Mouse (Mus musculus) CH12.LX (cell line): ENCODE data around the gene Ndufa11. TPM values are rescaled to one million over a fixed set of nuclear protein-coding genes. Genes with fewer than 3 reads are reported as not detected.

ENCODE experiments used
- DNase-seq: peaks from one replicate; pipeline ENCODE4 v3.0.0-alpha.2; 2013; ENCODE audit errors: extremely low read depth
- H3K27ac ChIP-seq: 2 replicates; pipeline ENCODE4 v1.5.1; 2012; ENCODE audit warnings: low read depth, mild to moderate bottlenecking, control low read depth, moderate library complexity; ENCODE audit not compliant: insufficient read depth
- H3K27me3 ChIP-seq: replicated peaks from 2 replicates; pipeline ENCODE3; 2012; ENCODE audit warnings: inconsistent platforms
- H3K36me3 ChIP-seq, 2 experiments: replicated peaks in 1 of 2; 2 replicates each; pipeline versions ENCODE3 to v1.6.1; 2012; ENCODE audit warnings: inconsistent platforms in 1 of 2, low read length in 1 of 2, mild to moderate bottlenecking in 1 of 2, mixed read lengths in 1 of 2, moderate library complexity in 1 of 2; ENCODE audit not compliant: control insufficient read depth in 1 of 2, insufficient read depth in 1 of 2
- H3K4me1 ChIP-seq, 2 experiments: 2 replicates each; pipeline ENCODE4 v1.6.1; 2012; ENCODE audit warnings: inconsistent platforms in 1 of 2, moderate library complexity in 1 of 2; ENCODE audit not compliant: insufficient read depth in 2 of 2, control insufficient read depth in 1 of 2
- H3K4me2 ChIP-seq: 2 replicates; pipeline ENCODE4 v1.6.1; 2012; ENCODE audit warnings: low read depth, mild to moderate bottlenecking, control low read depth; ENCODE audit not compliant: poor library complexity, insufficient read depth, severe bottlenecking
- H3K4me3 ChIP-seq, 3 experiments: fragments of 150-350 bp in 1 of 3; sonication (generic) in 1 of 3; replicated peaks in 1 of 3; 2 replicates each; pipeline versions ENCODE3 to v1.5.1; 2011 to 2012; ENCODE audit warnings: low read depth in 2 of 3, low read length in 2 of 3, mild to moderate bottlenecking in 2 of 3, moderate library complexity in 2 of 3, control low read depth in 1 of 3, improper control_type of control experiment in 1 of 3, inconsistent platforms in 1 of 3, mixed read lengths in 1 of 3; ENCODE audit not compliant: poor library complexity in 1 of 3
- H3K79me2 ChIP-seq: replicated peaks from 2 replicates; pipeline ENCODE4 v1.6.1; 2012; ENCODE audit warnings: mild to moderate bottlenecking, moderate library complexity; ENCODE audit not compliant: control insufficient read depth, poor library complexity, insufficient read depth, severe bottlenecking; ENCODE audit errors: extremely low read depth
- H3K9ac ChIP-seq: 2 replicates; pipeline ENCODE4 v1.6.1; 2012; ENCODE audit warnings: low read depth, mild to moderate bottlenecking, control low read depth, moderate library complexity; ENCODE audit not compliant: insufficient read depth
- H3K9me3 ChIP-seq: replicated peaks from 2 replicates; pipeline ENCODE3; 2012; ENCODE audit warnings: low read length, inconsistent platforms, mixed read lengths
- BHLHE40 ChIP-seq: IDR thresholded peaks from 2 replicates; pipeline ENCODE4 v1.6.1; 2011; ENCODE audit warnings: mild to moderate bottlenecking, low read depth, low read length, improper control_type of control experiment
- CHD1 ChIP-seq: IDR thresholded peaks from 2 replicates; pipeline ENCODE4 v1.6.1; 2012; ENCODE audit warnings: low read depth, low read length, improper control_type of control experiment, inconsistent platforms
- CHD2 ChIP-seq: IDR thresholded peaks from 2 replicates; pipeline ENCODE4 v1.6.1; 2011; ENCODE audit warnings: low read length, improper control_type of control experiment
- CTCF ChIP-seq, 2 experiments: IDR thresholded peaks in 1 of 2; conservative IDR thresholded peaks in 1 of 2; 2 replicates each; pipeline ENCODE4 v1.5.1; 2011 to 2012; ENCODE audit warnings: low read depth in 2 of 2, low read length in 2 of 2, improper control_type of control experiment in 1 of 2, inconsistent platforms in 1 of 2, mild to moderate bottlenecking in 1 of 2, moderate library complexity in 1 of 2
- EP300 ChIP-seq: IDR thresholded peaks from 2 replicates; pipeline ENCODE4 v1.6.1; 2011; ENCODE audit warnings: low read length, improper control_type of control experiment
- ETS1 ChIP-seq: conservative IDR thresholded peaks from 2 replicates; pipeline ENCODE4 v1.6.1; 2012; ENCODE audit warnings: low read depth, mild to moderate bottlenecking, inconsistent platforms, low read length, improper control_type of control experiment, moderate library complexity
- GABPA ChIP-seq: IDR thresholded peaks from 2 replicates; pipeline ENCODE4 v1.6.1; 2012; ENCODE audit warnings: low read depth, low read length, improper control_type of control experiment, inconsistent platforms; ENCODE audit not compliant: insufficient replicate concordance
- HCFC1 ChIP-seq: IDR thresholded peaks from 2 replicates; pipeline ENCODE4 v1.6.1; 2012; ENCODE audit warnings: low read depth, mild to moderate bottlenecking, inconsistent platforms, low read length, improper control_type of control experiment
- IRF4 ChIP-seq: IDR thresholded peaks from 2 replicates; pipeline ENCODE4 v1.6.1; 2014; ENCODE audit warnings: low read depth, mild to moderate bottlenecking, inconsistent platforms, low read length, improper control_type of control experiment
- MAX ChIP-seq: IDR thresholded peaks from 2 replicates; pipeline ENCODE4 v1.6.1; 2011; ENCODE audit warnings: low read length, improper control_type of control experiment
- MAZ ChIP-seq: IDR thresholded peaks from 2 replicates; pipeline ENCODE4 v1.6.1; 2012; ENCODE audit warnings: low read depth, mild to moderate bottlenecking, inconsistent platforms, low read length, improper control_type of control experiment, moderate library complexity
- MEF2A ChIP-seq: IDR thresholded peaks from 2 replicates; pipeline ENCODE4 v1.6.1; 2014; ENCODE audit warnings: low read depth, mild to moderate bottlenecking, inconsistent platforms, low read length, improper control_type of control experiment, borderline replicate concordance
- MXI1 ChIP-seq: IDR thresholded peaks from 2 replicates; pipeline ENCODE4 v1.6.1; 2011; ENCODE audit warnings: mild to moderate bottlenecking, low read depth, low read length, improper control_type of control experiment
- MYC ChIP-seq: IDR thresholded peaks from 2 replicates; pipeline ENCODE4 v1.6.1; 2011; ENCODE audit warnings: low read depth, mild to moderate bottlenecking, improper control_type of control experiment, low read length
- NRF1 ChIP-seq: IDR thresholded peaks from 2 replicates; pipeline ENCODE4 v1.6.1; 2014; ENCODE audit warnings: low read depth, mild to moderate bottlenecking, inconsistent platforms, low read length, improper control_type of control experiment, moderate library complexity
- RAD21 ChIP-seq: IDR thresholded peaks from 2 replicates; pipeline ENCODE4 v1.6.1; 2011; ENCODE audit warnings: low read depth, mild to moderate bottlenecking, low read length, improper control_type of control experiment, moderate library complexity
- SMC3 ChIP-seq: IDR thresholded peaks from 2 replicates; pipeline ENCODE4 v1.6.1; 2011; ENCODE audit warnings: low read depth, low read length, improper control_type of control experiment
- TBP ChIP-seq: conservative IDR thresholded peaks from 2 replicates; pipeline ENCODE4 v1.6.1; 2011; ENCODE audit warnings: low read depth, low read length, improper control_type of control experiment
- TCF12 ChIP-seq: IDR thresholded peaks from 2 replicates; pipeline ENCODE4 v1.6.1; 2014; ENCODE audit warnings: low read depth, mild to moderate bottlenecking, inconsistent platforms, low read length, improper control_type of control experiment
- UBTF ChIP-seq: IDR thresholded peaks from 2 replicates; pipeline ENCODE4 v1.6.1; 2012; ENCODE audit warnings: low read depth, mild to moderate bottlenecking, inconsistent platforms, low read length, improper control_type of control experiment, moderate library complexity
- USF1 ChIP-seq: IDR thresholded peaks from 2 replicates; pipeline ENCODE4 v1.6.1; 2014; ENCODE audit warnings: low read depth, mild to moderate bottlenecking, inconsistent platforms, low read length, improper control_type of control experiment
- USF2 ChIP-seq: conservative IDR thresholded peaks from 2 replicates; pipeline ENCODE4 v1.6.1; 2011; ENCODE audit warnings: low read depth, low read length, improper control_type of control experiment
- ZC3H11A ChIP-seq: IDR thresholded peaks from 2 replicates; pipeline ENCODE4 v1.6.1; 2012; ENCODE audit warnings: low read depth, mild to moderate bottlenecking, inconsistent platforms, low read length, improper control_type of control experiment
- ZKSCAN1 ChIP-seq: IDR thresholded peaks from 2 replicates; pipeline ENCODE4 v1.6.1; 2012; ENCODE audit warnings: low read depth, inconsistent platforms, low read length, improper control_type of control experiment, borderline replicate concordance
- ZMIZ1 ChIP-seq: IDR thresholded peaks from 2 replicates; pipeline ENCODE4 v1.6.1; 2012; ENCODE audit warnings: low read depth, mild to moderate bottlenecking, inconsistent platforms, low read length, improper control_type of control experiment
- dilution Hi-C: fragments of 300-500 bp; cut with MboI; formaldehyde crosslinking; loops from 2 replicates; pipeline ENCODE4 v1.14.3; 2020; ENCODE audit warnings: low sequenced_read_pairs; ENCODE audit not compliant: extremely low pct_unique_long_range_greater_than_20kb, extremely low pct_ligation_motif_present
- in situ Hi-C: fragments of 300-500 bp; cut with MboI; formaldehyde crosslinking; loops from 3 replicates; pipeline ENCODE4 v1.14.3; 2019; ENCODE audit warnings: low sequenced_read_pairs, low pct_ligation_motif_present, low pct_unique_long_range_greater_than_20kb, mixed read lengths
- polyA plus RNA-seq: library from polyadenylated mRNA; unstranded; fragments of >175 nt; gene quantifications from 2 replicates; pipeline ENCODE4 v1.2.1, GENCODE M21; 2012; ENCODE audit warnings: low read depth; ENCODE audit not compliant: insufficient read length
- total RNA-seq, 2 experiments: library from RNA; depleted of rRNA; stranded (reverse); fragments of 300-350 nt in 1 of 2; fragments of >200 nt in 1 of 2; gene quantifications; 2 replicates each; pipeline ENCODE4 v1.2.3; 2012 to 2014

Ndufa11 gene
- total and polyA plus RNA-seq, 3 experiments, result 124 to 201 (median 155) TPM

DNA sequence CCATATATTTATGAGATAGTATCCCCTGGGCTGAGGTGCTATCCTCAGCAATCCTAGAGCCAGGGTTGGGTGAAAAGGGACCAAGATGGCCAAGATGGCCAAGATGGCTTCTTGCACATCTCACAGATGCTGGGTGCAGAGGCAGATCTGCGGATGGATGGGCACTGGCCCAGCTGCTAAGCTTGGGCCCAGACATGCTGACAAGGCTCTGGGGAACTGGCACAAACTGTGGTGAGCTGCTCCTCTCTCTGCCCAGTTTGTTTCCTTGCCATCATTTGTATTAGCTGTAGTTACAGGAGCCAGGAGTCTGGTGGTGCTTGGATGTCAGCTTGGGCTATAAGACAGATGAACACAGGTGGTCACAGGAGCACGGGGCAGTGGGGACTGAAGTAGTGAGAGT lies 32.9 kb upstream of the Ndufa11 start:
- peaks cover 90% of the 10 kb centered on the region for H3K79me2 ChIP-seq
- no peak overlapping the region for H3K9ac ChIP-seq
- in situ Hi-C loops (loop anchor here (5.0 kb wide), 1 partner anchor 33 kb away; the partner anchor contains the start of genes Ndufa11 and Vmac), dilution Hi-C loops (no loop called here)
- peaks cover 43 to 91% of the 10 kb centered on the region in 2 experiments for H3K4me1 ChIP-seq
- no peaks in the 10 kb centered on the region for H3K27me3 ChIP-seq
- H3K27ac ChIP-seq, result no peak overlapping the region
- no peaks in the 10 kb centered on the region for H3K9me3 ChIP-seq
- DNase-seq, result no peak
- no peak overlapping the region for H3K4me2 ChIP-seq
- H3K4me3 ChIP-seq, result no peak overlapping the region
- peaks cover 57 to 95% of the 10 kb centered on the region in 2 experiments for H3K36me3 ChIP-seq
- TF ChIP-seq GABPA, result no peak
- TF ChIP-seq EP300, result no peak
- TF ChIP-seq NRF1, result no peak
- no peak for TF ChIP-seq ETS1
- TF ChIP-seq ZMIZ1, result no peak
- TF ChIP-seq MXI1, result no peak
- TF ChIP-seq HCFC1, result no peak
- no peak for TF ChIP-seq MAZ
- no peak for TF ChIP-seq BHLHE40
- TF ChIP-seq CHD1, result no peak
- no peak for TF ChIP-seq IRF4

DNA sequence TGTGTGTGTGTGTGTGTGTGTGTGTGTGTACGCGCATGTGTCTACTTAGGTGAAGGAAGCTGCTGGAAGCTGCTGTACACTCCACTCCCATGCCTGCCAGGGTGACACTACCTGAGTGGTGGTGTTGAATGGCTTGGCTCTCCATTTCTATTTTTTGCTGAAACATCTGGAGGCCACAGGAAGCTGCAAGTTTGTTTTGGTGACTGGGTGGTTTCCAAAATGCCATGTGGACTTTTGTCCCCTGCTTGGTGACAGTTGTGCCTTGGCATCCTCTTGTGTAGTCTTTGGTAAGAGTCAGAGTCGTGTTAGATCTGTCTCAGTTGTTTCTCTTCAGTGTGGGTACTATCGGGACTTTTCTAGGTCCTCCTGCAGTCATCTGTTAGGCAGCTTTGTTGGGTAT lies 30.8 kb upstream of the Ndufa11 start:
- dilution Hi-C loops, result no loop called here

DNA sequence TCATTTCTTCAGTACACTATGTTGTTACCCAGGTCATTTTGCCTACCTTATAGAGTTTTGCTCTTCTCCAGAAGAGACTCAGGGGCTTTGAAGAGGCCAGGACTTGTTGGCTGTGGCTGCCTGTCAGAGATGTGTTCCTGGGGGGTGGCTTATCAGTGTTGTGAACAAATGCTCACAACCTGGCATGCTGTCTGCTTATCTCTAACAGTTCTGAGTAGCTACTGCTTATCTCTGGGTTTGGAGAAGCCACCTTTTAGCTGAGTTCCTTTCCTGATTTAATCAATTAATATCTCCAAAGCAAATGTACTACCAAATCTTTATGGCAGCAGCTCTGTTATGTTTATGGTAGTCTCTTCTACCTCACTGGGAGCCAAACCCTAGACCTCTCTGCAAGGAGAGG lies 29.5 kb upstream of the Ndufa11 start:
- H3K4me2 ChIP-seq, result no peak overlapping the region
- H3K4me1 ChIP-seq, result peaks cover 25 to 60% of the 10 kb centered on the region in 2 experiments
- peaks cover 61 to 93% of the 10 kb centered on the region in 2 experiments for H3K36me3 ChIP-seq

More for the DNA sequence above, 30.8 kb upstream of the Ndufa11 start:
- peaks cover 89% of the 10 kb centered on the region for H3K79me2 ChIP-seq
- no peak overlapping the region for H3K9ac ChIP-seq
- H3K36me3 ChIP-seq, result peaks cover 52 to 93% of the 10 kb centered on the region in 2 experiments
- H3K9me3 ChIP-seq, result no peaks in the 10 kb centered on the region
- in situ Hi-C loops, result no loop called here
- no peak for TF ChIP-seq TCF12
- no peak for TF ChIP-seq MAX
- TF ChIP-seq CHD2, result no peak
- no peak for TF ChIP-seq RAD21
- no peak for TF ChIP-seq HCFC1
- no peak for TF ChIP-seq ZMIZ1
- 0 out of 2 replicates have a peak, but pooled peaks have one; percentile 25 for TF ChIP-seq MEF2A
- no peak for DNase-seq
- no peaks in the 10 kb centered on the region for H3K27me3 ChIP-seq
- H3K4me2 ChIP-seq, result no peak overlapping the region
- no peak overlapping the region for H3K27ac ChIP-seq
- H3K4me3 ChIP-seq, result no peak overlapping the region
- H3K4me1 ChIP-seq, result peaks cover 35 to 73% of the 10 kb centered on the region in 2 experiments

More for the DNA sequence above, 29.5 kb upstream of the Ndufa11 start:
- dilution Hi-C loops, result no loop called here
- Histone ChIP-seq H3K79me2 (peaks cover 80% of the 10 kb centered on the region), H3K9ac (no peak overlapping the region), H3K9me3 (no peaks in the 10 kb centered on the region), H3K27ac (no peak overlapping the region), H3K27me3 (no peaks in the 10 kb centered on the region), H3K4me3 (no peak overlapping the region)
- TF ChIP-seq ZMIZ1, result no peak
- TF ChIP-seq ZKSCAN1, result no peak
- no peak for TF ChIP-seq SMC3
- TF ChIP-seq MYC, result no peak
- TF ChIP-seq UBTF, result no peak
- TF ChIP-seq EP300, result no peak
- no peak for TF ChIP-seq MXI1
- no peak for TF ChIP-seq ZC3H11A
- no peak for TF ChIP-seq USF2
- no peak for TF ChIP-seq TBP
- no peak for TF ChIP-seq HCFC1
- no peak for TF ChIP-seq TCF12
- TF ChIP-seq CTCF (conservative IDR thresholded peaks at IDR 0.05 in 1 of 2, IDR thresholded peaks at IDR 0.05 in 1 of 2; ENCODE audit: low read depth in 2 of 2, low read length in 2 of 2), result no peak
- TF ChIP-seq CHD1, result no peak
- no peak for TF ChIP-seq USF1
- in situ Hi-C loops, result no loop called here
- DNase-seq, result no peak
